Mouse (Mus musculus): ENCODE data around the gene Olfr251. TPM values are rescaled to one million over a fixed set of nuclear protein-coding genes. Genes with fewer than 3 reads are reported as not detected.
"Not testable (repeated sequence)": the region's sequence is repeated elsewhere in the genome, so short reads cannot be mapped to it uniquely, and the experiment has no call there.

Gene Olfr251
- polyA plus RNA-seq (2016; fragmentation: Nextera tagmentation; extraction: Ambion mirVana): not detected in 2 replicates

- no peak for DNase-seq (ENCODE audit: low spot score)
- Histone ChIP-seq H3K27me3 (ENCODE audit: insufficient read depth, poor library complexity, severe bottlenecking) (no peaks in the 10 kb centered on the region), H3K27ac (no peak within 1 kb of the TSS), H3K4me1 (replicated peaks) (no peaks in the 10 kb centered on the region), H3K9me3 (no peaks in the 10 kb centered on the region), H3K36me3 (no peaks in the 10 kb centered on the region), H3K4me3 (no peak within 1 kb of the TSS)
- 69% methylated on average over 2 of the region's 2 CpGs for WGBS
These were observed at the start of gene Olfr251 for GRCm38 (mm10) chr9:38376786-38377185. Gene Olfr251 (plus strand): TSS chr9:38377086.

- Histone ChIP-seq H3K27me3 (ENCODE audit: insufficient read depth, poor library complexity, severe bottlenecking) (no peaks in the 10 kb centered on the region), H3K9me3 (no peaks in the 10 kb centered on the region)
- WGBS: 85% methylated on average over 3 of the region's 3 CpGs
These were observed 48.1 kb upstream of the Olfr251 start, which contains the start of gene Olfr25 for GRCm38 (mm10) chr9:38328760-38329159. Gene Olfr25 (plus strand): TSS chr9:38329060.

GRCm38 (mm10) chr9:38348111-38348510, 28.8 kb upstream of the Olfr251 start, which contains the start of gene Olfr898:
Gene Olfr898 (plus strand): TSS chr9:38348411.
- H3K4me3 ChIP-seq: no peak within 1 kb of the TSS
- H3K27ac ChIP-seq: no peak within 1 kb of the TSS
- H3K36me3 ChIP-seq: no peaks in the 10 kb centered on the region
- H3K4me1 ChIP-seq (replicated peaks): no peaks in the 10 kb centered on the region
- DNase-seq (ENCODE audit: low spot score): no peak
- H3K27me3 ChIP-seq (ENCODE audit: insufficient read depth, poor library complexity, severe bottlenecking): no peaks in the 10 kb centered on the region
- H3K9me3 ChIP-seq: no peaks in the 10 kb centered on the region
- WGBS: 96% methylated on average over 4 of the region's 4 CpGs

More at GRCm38 (mm10) chr9:38328760-38329159, 48.1 kb upstream of the Olfr251 start, which contains the start of gene Olfr25:
- H3K36me3 ChIP-seq: no peaks in the 10 kb centered on the region
- H3K4me1 ChIP-seq (replicated peaks): no peaks in the 10 kb centered on the region
- no peak within 1 kb of the TSS for H3K4me3 ChIP-seq
- no peak within 1 kb of the TSS for H3K27ac ChIP-seq
- DNase-seq (ENCODE audit: low spot score): no peak

- Histone ChIP-seq H3K27ac (no peak within 1 kb of the TSS), H3K9me3 (no peaks in the 10 kb centered on the region), H3K4me3 (no peak within 1 kb of the TSS), H3K36me3 (no peaks in the 10 kb centered on the region), H3K4me1 (replicated peaks) (no peaks in the 10 kb centered on the region), H3K27me3 (ENCODE audit: insufficient read depth, poor library complexity, severe bottlenecking) (no peaks in the 10 kb centered on the region)
- WGBS: 93% methylated on average over 2 of the region's 2 CpGs
- no peak for DNase-seq (ENCODE audit: low spot score)
These were observed 10.3 kb upstream of the Olfr251 start, which contains the start of gene Olfr250 for GRCm38 (mm10) chr9:38366596-38366995. Gene Olfr250 (plus strand): TSS chr9:38366896.

GRCm38 (mm10) chr9:38401398-38401797, 24.5 kb downstream of the Olfr251 start, which contains the start of gene Olfr147:
Gene Olfr147 (plus strand): TSS chr9:38401698.
- Histone ChIP-seq H3K36me3 (no peaks in the 10 kb centered on the region), H3K9me3 (no peaks in the 10 kb centered on the region), H3K4me1 (replicated peaks) (no peaks in the 10 kb centered on the region), H3K4me3 (no peak within 1 kb of the TSS), H3K27me3 (ENCODE audit: insufficient read depth, poor library complexity, severe bottlenecking) (no peaks in the 10 kb centered on the region), H3K27ac (no peak within 1 kb of the TSS)
- no peak for DNase-seq (ENCODE audit: low spot score)
- 87% methylated on average over 1 of the region's 1 CpGs for WGBS

- H3K4me1 ChIP-seq (replicated peaks); H3K9me3 ChIP-seq; DNase-seq (ENCODE audit: low spot score); H3K27ac ChIP-seq; H3K4me3 ChIP-seq; H3K27me3 ChIP-seq (ENCODE audit: insufficient read depth, poor library complexity, severe bottlenecking); H3K36me3 ChIP-seq: not testable (repeated sequence)
- WGBS: 87% methylated on average over 3 of the region's 3 CpGs
These were observed 30.6 kb downstream of the Olfr251 start for GRCm38 (mm10) chr9:38407502-38407901.

GRCm38 (mm10) chr9:38413502-38413901, 36.6 kb downstream of the Olfr251 start:
- not testable (repeated sequence) for H3K4me1 ChIP-seq (replicated peaks); H3K27me3 ChIP-seq (ENCODE audit: insufficient read depth, poor library complexity, severe bottlenecking); H3K27ac ChIP-seq; H3K36me3 ChIP-seq; H3K4me3 ChIP-seq
- DNase-seq (ENCODE audit: low spot score): peak; percentile 12
- H3K9me3 ChIP-seq: 0 out of 2 replicates have a peak, but pooled peaks cover 10% of the 10 kb centered on the region
- WGBS: 94% methylated on average over 14 of the region's 14 CpGs

GRCm38 (mm10) chr9:38423801-38424200, 46.9 kb downstream of the Olfr251 start:
- DNase-seq (ENCODE audit: low spot score): no peak
- Histone ChIP-seq H3K4me3 (no peak overlapping the region), H3K4me1 (replicated peaks) (no peaks in the 10 kb centered on the region), H3K9me3 (no peaks in the 10 kb centered on the region), H3K36me3 (no peaks in the 10 kb centered on the region), H3K27me3 (ENCODE audit: insufficient read depth, poor library complexity, severe bottlenecking) (no peaks in the 10 kb centered on the region), H3K27ac (no peak overlapping the region)

GRCm38 (mm10) chr9:38427026-38427425, 50.1 kb downstream of the Olfr251 start:
- 55% methylated on average over 1 of the region's 1 CpGs for WGBS
- H3K4me1 ChIP-seq (replicated peaks): no peaks in the 10 kb centered on the region

GRCm38 (mm10) chr9:38429155-38429554, 52.3 kb downstream of the Olfr251 start, which contains the start of gene Olfr901:
Gene Olfr901 (plus strand): TSS chr9:38429455.
- H3K36me3 ChIP-seq: no peaks in the 10 kb centered on the region
- no peak within 1 kb of the TSS for H3K27ac ChIP-seq
- H3K4me1 ChIP-seq (replicated peaks): no peaks in the 10 kb centered on the region
- no peak for DNase-seq (ENCODE audit: low spot score)
- no peaks in the 10 kb centered on the region for H3K27me3 ChIP-seq (ENCODE audit: insufficient read depth, poor library complexity, severe bottlenecking)
- 92% methylated on average over 1 of the region's 1 CpGs for WGBS
- H3K9me3 ChIP-seq: no peaks in the 10 kb centered on the region
- no peak within 1 kb of the TSS for H3K4me3 ChIP-seq

More at GRCm38 (mm10) chr9:38427026-38427425, 50.1 kb downstream of the Olfr251 start:
- Histone ChIP-seq H3K36me3 (no peaks in the 10 kb centered on the region), H3K9me3 (no peaks in the 10 kb centered on the region), H3K27me3 (ENCODE audit: insufficient read depth, poor library complexity, severe bottlenecking) (no peaks in the 10 kb centered on the region), H3K4me3 (no peak overlapping the region), H3K27ac (no peak overlapping the region)
- DNase-seq (ENCODE audit: low spot score): no peak

Other genes with a start within 250 kb of the Olfr251 start
- not detected in 2 replicates for gene Olfr890, start 234.6 kb upstream of the Olfr251 start, polyA plus RNA-seq (2016; fragmentation: Nextera tagmentation; extraction: Ambion mirVana)
- gene Olfr891, start 196.3 kb upstream of the Olfr251 start, polyA plus RNA-seq (2016; fragmentation: Nextera tagmentation; extraction: Ambion mirVana): not detected in 2 replicates
- not detected in 2 replicates for gene Olfr893, start 168.7 kb upstream of the Olfr251 start, polyA plus RNA-seq (2016; fragmentation: Nextera tagmentation; extraction: Ambion mirVana)
- not detected in 2 replicates for gene Olfr894, start 159.0 kb upstream of the Olfr251 start, polyA plus RNA-seq (2016; fragmentation: Nextera tagmentation; extraction: Ambion mirVana)
- gene Olfr143, start 124.3 kb upstream of the Olfr251 start, polyA plus RNA-seq (2016; fragmentation: Nextera tagmentation; extraction: Ambion mirVana): not detected in 2 replicates
- not detected in 2 replicates for gene Olfr895, start 109.2 kb upstream of the Olfr251 start, polyA plus RNA-seq (2016; fragmentation: Nextera tagmentation; extraction: Ambion mirVana)
- gene Olfr896-ps1, start 86.0 kb upstream of the Olfr251 start, polyA plus RNA-seq (2016; fragmentation: Nextera tagmentation; extraction: Ambion mirVana): not detected in 2 replicates
- not detected in 2 replicates for gene Olfr25, start 48.0 kb upstream of the Olfr251 start, polyA plus RNA-seq (2016; fragmentation: Nextera tagmentation; extraction: Ambion mirVana)
- gene Olfr898, start 28.7 kb upstream of the Olfr251 start, polyA plus RNA-seq (2016; fragmentation: Nextera tagmentation; extraction: Ambion mirVana): not detected in 2 replicates
- not detected in 2 replicates for gene Olfr250, start 10.2 kb upstream of the Olfr251 start, polyA plus RNA-seq (2016; fragmentation: Nextera tagmentation; extraction: Ambion mirVana)
- gene Olfr147, start 24.6 kb downstream of the Olfr251 start, polyA plus RNA-seq (2016; fragmentation: Nextera tagmentation; extraction: Ambion mirVana): not detected in 2 replicates
- gene Olfr901, start 52.4 kb downstream of the Olfr251 start, polyA plus RNA-seq (2016; fragmentation: Nextera tagmentation; extraction: Ambion mirVana): not detected in 2 replicates
- gene Olfr902, start 70.6 kb downstream of the Olfr251 start, polyA plus RNA-seq (2016; fragmentation: Nextera tagmentation; extraction: Ambion mirVana): not detected in 2 replicates
- not detected in 2 replicates for gene Olfr904, start 86.1 kb downstream of the Olfr251 start, polyA plus RNA-seq (2016; fragmentation: Nextera tagmentation; extraction: Ambion mirVana)
- not detected in 2 replicates for gene Olfr905, start 94.0 kb downstream of the Olfr251 start, polyA plus RNA-seq (2016; fragmentation: Nextera tagmentation; extraction: Ambion mirVana)
- not detected in 2 replicates for gene Olfr906, start 110.0 kb downstream of the Olfr251 start, polyA plus RNA-seq (2016; fragmentation: Nextera tagmentation; extraction: Ambion mirVana)
- not detected in 2 replicates for gene Olfr907, start 118.7 kb downstream of the Olfr251 start, polyA plus RNA-seq (2016; fragmentation: Nextera tagmentation; extraction: Ambion mirVana)
- not detected in 2 replicates for gene Olfr911-ps1, start 144.5 kb downstream of the Olfr251 start, polyA plus RNA-seq (2016; fragmentation: Nextera tagmentation; extraction: Ambion mirVana)
- gene Olfr910, start 160.8 kb downstream of the Olfr251 start, polyA plus RNA-seq (2016; fragmentation: Nextera tagmentation; extraction: Ambion mirVana): not detected in 2 replicates
- gene Olfr912, start 203.1 kb downstream of the Olfr251 start, polyA plus RNA-seq (2016; fragmentation: Nextera tagmentation; extraction: Ambion mirVana): not detected in 2 replicates
- gene Olfr913, start 215.7 kb downstream of the Olfr251 start, polyA plus RNA-seq (2016; fragmentation: Nextera tagmentation; extraction: Ambion mirVana): not detected in 2 replicates
- not detected in 2 replicates for gene Olfr914, start 228.0 kb downstream of the Olfr251 start, polyA plus RNA-seq (2016; fragmentation: Nextera tagmentation; extraction: Ambion mirVana)

Data from hindbrain, embryonic 10.5 days (tissue).